Mouse (Mus musculus) monocyte, adult 2 months (primary cell): ENCODE measurements around the gene Rsad1.

Experiments used
- DNase-seq, 2 experiments: peaks; one replicate each; pipeline ENCODE4 v3.0.0; 2022; ENCODE audit warnings: low spot score in 2 of 2, low read depth in 1 of 2

Gene Rsad1

GRCm38 (mm10) chr11:94548888-94549690, at the start of gene Rsad1:
TSS of gene Rsad1 (minus strand) at chr11:94549255.
- DNase-seq, result peak; percentile 83 to 89

GRCm38 (mm10) chr11:94598437-94599120, 49.5 kb upstream of the Rsad1 start:
- DNase-seq, result no peak

GRCm38 (mm10) chr11:94597319-94597718, 48.3 kb upstream of the Rsad1 start:
- DNase-seq, result no peak

- peak; percentile 38 to 62 for DNase-seq
These were observed 47.3 kb upstream of the Rsad1 start for GRCm38 (mm10) chr11:94596311-94596852.

- no peak for DNase-seq
These were observed 38.5 kb upstream of the Rsad1 start for GRCm38 (mm10) chr11:94587511-94587910.

- no peak for DNase-seq
These were observed 36.0 kb upstream of the Rsad1 start for GRCm38 (mm10) chr11:94585091-94585490.

- DNase-seq, result no peak
These were observed 31.2 kb upstream of the Rsad1 start for GRCm38 (mm10) chr11:94580111-94580740.

- no peak for DNase-seq
These were observed 27.3 kb upstream of the Rsad1 start for GRCm38 (mm10) chr11:94576361-94576760.

GRCm38 (mm10) chr11:94575036-94575435, 26.0 kb upstream of the Rsad1 start:
- no peak for DNase-seq

- no peak for DNase-seq
These were observed 25.5 kb upstream of the Rsad1 start for GRCm38 (mm10) chr11:94574560-94574959.

GRCm38 (mm10) chr11:94571850-94572249, 22.8 kb upstream of the Rsad1 start:
- no peak for DNase-seq

- DNase-seq, result no peak
These were observed 21.6 kb upstream of the Rsad1 start for GRCm38 (mm10) chr11:94570612-94571011.

GRCm38 (mm10) chr11:94567326-94567725, 18.3 kb upstream of the Rsad1 start:
- DNase-seq, result no peak

GRCm38 (mm10) chr11:94566534-94566933, 17.5 kb upstream of the Rsad1 start:
- DNase-seq, result no peak

- no peak for DNase-seq
These were observed 16.1 kb upstream of the Rsad1 start for GRCm38 (mm10) chr11:94565151-94565479.

GRCm38 (mm10) chr11:94564437-94565150, 15.5 kb upstream of the Rsad1 start, which contains the start of gene Chad:
TSS of gene Chad (plus strand) at chr11:94565047.
- DNase-seq, result peak; percentile 7 to 47

- no peak for DNase-seq
These were observed 14.8 kb upstream of the Rsad1 start for GRCm38 (mm10) chr11:94563821-94564220.

GRCm38 (mm10) chr11:94563383-94563782, 14.3 kb upstream of the Rsad1 start:
- no peak for DNase-seq

- DNase-seq, result no peak
These were observed 9.2 kb upstream of the Rsad1 start for GRCm38 (mm10) chr11:94558226-94558625.

GRCm38 (mm10) chr11:94550442-94550744, 1.3 kb upstream of the Rsad1 start:
- no peak for DNase-seq

GRCm38 (mm10) chr11:94549691-94550441, 811 bp upstream of the Rsad1 start:
- DNase-seq, result no peak
